Mouse (Mus musculus): Measurements from ENCODE around the gene Zfp235. TPM values are rescaled to one million over a fixed set of nuclear protein-coding genes. Genes with fewer than 3 reads are reported as not detected.

The Zfp235 gene
- total and polyA plus RNA-seq, 3 experiments, result 3.1 to 5.4 (median 4.2) TPM

- Histone ChIP-seq H3K4me3 (no peak overlapping the region), H3K79me2 (replicated peaks; ENCODE audit: control insufficient read depth, insufficient read depth, low read length) (no peaks in the 10 kb centered on the region), H3K27ac (no peak overlapping the region), H3K9ac (ENCODE audit: low read depth, low read length) (no peak overlapping the region), H3K36me3 (ENCODE audit: control insufficient read depth, insufficient read depth, low read length) (no peaks in the 10 kb centered on the region), H3K4me1 (ENCODE audit: control insufficient read depth, insufficient read depth, low read length) (no peaks in the 10 kb centered on the region), H3K27me3 (ENCODE audit: control insufficient read depth, insufficient read depth, low read length) (no peaks in the 10 kb centered on the region)
- 50% methylated on average over 1 of the region's 1 CpGs for WGBS
- TF ChIP-seq EP300 (IDR thresholded peaks at IDR 0.05; ENCODE audit: insufficient read depth, low read depth, low read length) (no peak), CTCF (IDR thresholded peaks at IDR 0.05) (no peak), POLR2A (IDR thresholded peaks at IDR 0.05; ENCODE audit: insufficient read depth, low read depth, low read length) (no peak)
- DNase-seq, result no peak
- intact Hi-C loops (cut with DNase I), result no loop called here
Measured at GRCm38 (mm10) chr7:24187611-24188010, 53.6 kb downstream of the Zfp235 start.

- intact Hi-C loops (cut with DNase I), result no loop called here
- H3K9ac ChIP-seq (ENCODE audit: low read depth, low read length), result no peak overlapping the region
- TF ChIP-seq CTCF (IDR thresholded peaks at IDR 0.05) (no peak), EP300 (IDR thresholded peaks at IDR 0.05; ENCODE audit: insufficient read depth, low read depth, low read length) (no peak), POLR2A (IDR thresholded peaks at IDR 0.05; ENCODE audit: insufficient read depth, low read depth, low read length) (no peak)
- H3K4me3 ChIP-seq, result no peak overlapping the region
- H3K79me2 ChIP-seq (replicated peaks; ENCODE audit: control insufficient read depth, insufficient read depth, low read length), result no peaks in the 10 kb centered on the region
- no peaks in the 10 kb centered on the region for H3K27me3 ChIP-seq (ENCODE audit: control insufficient read depth, insufficient read depth, low read length)
- no peaks in the 10 kb centered on the region for H3K4me1 ChIP-seq (ENCODE audit: control insufficient read depth, insufficient read depth, low read length)
- no peaks in the 10 kb centered on the region for H3K36me3 ChIP-seq (ENCODE audit: control insufficient read depth, insufficient read depth, low read length)
- no peak overlapping the region for H3K27ac ChIP-seq
- no peak for DNase-seq
- WGBS, result 67% methylated on average over 4 of the region's 4 CpGs
Measured at GRCm38 (mm10) chr7:24188901-24189570, 55.1 kb downstream of the Zfp235 start.

- Histone ChIP-seq H3K27ac (no peak overlapping the region), H3K9ac (ENCODE audit: low read depth, low read length) (no peak overlapping the region), H3K4me1 (ENCODE audit: control insufficient read depth, insufficient read depth, low read length) (no peaks in the 10 kb centered on the region), H3K36me3 (ENCODE audit: control insufficient read depth, insufficient read depth, low read length) (no peaks in the 10 kb centered on the region), H3K4me3 (no peak overlapping the region), H3K79me2 (replicated peaks; ENCODE audit: control insufficient read depth, insufficient read depth, low read length) (no peaks in the 10 kb centered on the region), H3K27me3 (ENCODE audit: control insufficient read depth, insufficient read depth, low read length) (no peaks in the 10 kb centered on the region)
- intact Hi-C loops (cut with DNase I), result no loop called here
- no peak for TF ChIP-seq POLR2A (IDR thresholded peaks at IDR 0.05; ENCODE audit: insufficient read depth, low read depth, low read length)
- no peak for TF ChIP-seq CTCF (IDR thresholded peaks at IDR 0.05)
- TF ChIP-seq EP300 (IDR thresholded peaks at IDR 0.05; ENCODE audit: insufficient read depth, low read depth, low read length), result no peak
- 19% methylated on average over 5 of the region's 5 CpGs for WGBS
- no peak for DNase-seq
Measured at GRCm38 (mm10) chr7:24189571-24189944, 55.6 kb downstream of the Zfp235 start.

- TF ChIP-seq EP300 (IDR thresholded peaks at IDR 0.05; ENCODE audit: insufficient read depth, low read depth, low read length), result no peak
- no peak for TF ChIP-seq POLR2A (IDR thresholded peaks at IDR 0.05; ENCODE audit: insufficient read depth, low read depth, low read length)
- TF ChIP-seq CTCF (IDR thresholded peaks at IDR 0.05), result no peak
- intact Hi-C loops (cut with DNase I), result no loop called here
Measured at GRCm38 (mm10) chr7:24191361-24191760, 57.4 kb downstream of the Zfp235 start.

More at GRCm38 (mm10) chr7:24191361-24191760, 57.4 kb downstream of the Zfp235 start:
- Histone ChIP-seq H3K4me1 (ENCODE audit: control insufficient read depth, insufficient read depth, low read length) (no peaks in the 10 kb centered on the region), H3K36me3 (ENCODE audit: control insufficient read depth, insufficient read depth, low read length) (no peaks in the 10 kb centered on the region), H3K27ac (no peak overlapping the region), H3K9ac (ENCODE audit: low read depth, low read length) (no peak overlapping the region), H3K27me3 (ENCODE audit: control insufficient read depth, insufficient read depth, low read length) (no peaks in the 10 kb centered on the region), H3K4me3 (no peak overlapping the region), H3K79me2 (replicated peaks; ENCODE audit: control insufficient read depth, insufficient read depth, low read length) (no peaks in the 10 kb centered on the region)
- WGBS, result 73% methylated on average over 2 of the region's 2 CpGs
- DNase-seq, result no peak

Other genes with a start within 250 kb of the Zfp235 start
- not detected for gene Vmn1r178, start 242.2 kb upstream of the Zfp235 start, total RNA-seq (2021)
- not detected in 2 replicates for gene Vmn1r178, start 242.2 kb upstream of the Zfp235 start, polyA plus RNA-seq (2012; rRNA removed)
- gene Vmn1r179, start 207.2 kb upstream of the Zfp235 start, total RNA-seq (2021), result not detected
- not detected in 2 replicates for gene Vmn1r179, start 207.2 kb upstream of the Zfp235 start, polyA plus RNA-seq (2012; rRNA removed)
- not detected for gene Vmn1r180, start 183.5 kb upstream of the Zfp235 start, total RNA-seq (2021)
- gene Vmn1r180, start 183.5 kb upstream of the Zfp235 start, polyA plus RNA-seq (2012; rRNA removed), result not detected in 2 replicates
- gene Vmn1r181, start 159.6 kb upstream of the Zfp235 start, total RNA-seq (2021), result not detected
- gene Vmn1r181, start 159.6 kb upstream of the Zfp235 start, polyA plus RNA-seq (2012; rRNA removed), result not detected in 2 replicates
- gene V1rd19, start 132.5 kb upstream of the Zfp235 start, total RNA-seq (2021), result not detected
- gene V1rd19, start 132.5 kb upstream of the Zfp235 start, polyA plus RNA-seq (2012; rRNA removed), result not detected in 2 replicates
- not detected for gene Vmn1r183, start 80.9 kb upstream of the Zfp235 start, total RNA-seq (2021)
- gene Vmn1r183, start 80.9 kb upstream of the Zfp235 start, polyA plus RNA-seq (2012; rRNA removed), result not detected in 2 replicates
- gene Zfp180, start 52.2 kb upstream of the Zfp235 start, total RNA-seq (2021), result 10 to 100 TPM; 16.7 to 16.8 TPM
- gene Zfp180, start 52.2 kb upstream of the Zfp235 start, polyA plus RNA-seq (2012; rRNA removed), result 7.7 and 11.3 TPM in 2 replicates
- gene Zfp112, start 21.9 kb upstream of the Zfp235 start, total RNA-seq (2021), result 1 to 10 TPM; 3.1 to 3.2 TPM
- gene Zfp112, start 21.9 kb upstream of the Zfp235 start, polyA plus RNA-seq (2012; rRNA removed), result 1.8 and 3.5 TPM in 2 replicates
- under 1 TPM; 0.16 TPM for gene Zfp114, start 40.9 kb downstream of the Zfp235 start, total RNA-seq (2021)
- gene Zfp114, start 40.9 kb downstream of the Zfp235 start, polyA plus RNA-seq (2012; rRNA removed), result 0.06 and 0.10 TPM in 2 replicates
- 1 to 10 TPM; 3.2 to 3.6 TPM for gene Zfp111, start 77.3 kb downstream of the Zfp235 start, total RNA-seq (2021)
- gene Zfp111, start 77.3 kb downstream of the Zfp235 start, polyA plus RNA-seq (2012; rRNA removed), result 1.1 and 1.6 TPM in 2 replicates
- 1 to 10 TPM; 1.8 to 2.1 TPM for gene Zfp109, start 103.4 kb downstream of the Zfp235 start, total RNA-seq (2021)
- gene Zfp109, start 103.4 kb downstream of the Zfp235 start, polyA plus RNA-seq (2012; rRNA removed), result 0.80 and 1.5 TPM in 2 replicates
- 1 to 10 TPM; 1.4 to 1.8 TPM for gene Zfp108, start 120.6 kb downstream of the Zfp235 start, total RNA-seq (2021)
- gene Zfp108, start 120.6 kb downstream of the Zfp235 start, polyA plus RNA-seq (2012; rRNA removed), result 0.70 and 1.4 TPM in 2 replicates
- 1 to 10 TPM; 3.3 to 4.1 TPM for gene Zfp93, start 136.3 kb downstream of the Zfp235 start, total RNA-seq (2021)
- gene Zfp93, start 136.3 kb downstream of the Zfp235 start, polyA plus RNA-seq (2012; rRNA removed), result 1.7 and 2.9 TPM in 2 replicates
- 1 to 10 TPM; 2.7 to 3.3 TPM for gene Zfp61, start 167.1 kb downstream of the Zfp235 start, total RNA-seq (2021)
- gene Zfp61, start 167.1 kb downstream of the Zfp235 start, polyA plus RNA-seq (2012; rRNA removed), result 2.7 and 5.3 TPM in 2 replicates
- 1 to 10 TPM; 1.9 to 2.7 TPM for gene Zfp94, start 182.5 kb downstream of the Zfp235 start, total RNA-seq (2021)
- 3.4 and 3.8 TPM in 2 replicates for gene Zfp94, start 182.5 kb downstream of the Zfp235 start, polyA plus RNA-seq (2012; rRNA removed)
- gene Tescl, start 199.8 kb downstream of the Zfp235 start, total RNA-seq (2021), result not detected
- 0.35 and 0.66 TPM in 2 replicates for gene Tescl, start 199.8 kb downstream of the Zfp235 start, polyA plus RNA-seq (2012; rRNA removed)
- gene Lypd5, start 215.0 kb downstream of the Zfp235 start, total RNA-seq (2021), result not detected
- gene Lypd5, start 215.0 kb downstream of the Zfp235 start, polyA plus RNA-seq (2012; rRNA removed), result not detected in 2 replicates
- 1 to 10 TPM in 1 of 2 experiments, under 1 TPM in 1; 0.91 to 1.1 TPM for gene Kcnn4, start 236.1 kb downstream of the Zfp235 start, total RNA-seq (2021)
- gene Kcnn4, start 236.1 kb downstream of the Zfp235 start, polyA plus RNA-seq (2012; rRNA removed), result 1.2 and 1.9 TPM in 2 replicates